Mouse (Mus musculus): ENCODE results near the gene Adamts6.

Adamts6 gene

GRCm38 (mm10) chr13:104516766-104517364, 229.2 kb downstream of the Adamts6 start:
- DNase-seq (ENCODE audit: low spot score), result no peak

DNA sequence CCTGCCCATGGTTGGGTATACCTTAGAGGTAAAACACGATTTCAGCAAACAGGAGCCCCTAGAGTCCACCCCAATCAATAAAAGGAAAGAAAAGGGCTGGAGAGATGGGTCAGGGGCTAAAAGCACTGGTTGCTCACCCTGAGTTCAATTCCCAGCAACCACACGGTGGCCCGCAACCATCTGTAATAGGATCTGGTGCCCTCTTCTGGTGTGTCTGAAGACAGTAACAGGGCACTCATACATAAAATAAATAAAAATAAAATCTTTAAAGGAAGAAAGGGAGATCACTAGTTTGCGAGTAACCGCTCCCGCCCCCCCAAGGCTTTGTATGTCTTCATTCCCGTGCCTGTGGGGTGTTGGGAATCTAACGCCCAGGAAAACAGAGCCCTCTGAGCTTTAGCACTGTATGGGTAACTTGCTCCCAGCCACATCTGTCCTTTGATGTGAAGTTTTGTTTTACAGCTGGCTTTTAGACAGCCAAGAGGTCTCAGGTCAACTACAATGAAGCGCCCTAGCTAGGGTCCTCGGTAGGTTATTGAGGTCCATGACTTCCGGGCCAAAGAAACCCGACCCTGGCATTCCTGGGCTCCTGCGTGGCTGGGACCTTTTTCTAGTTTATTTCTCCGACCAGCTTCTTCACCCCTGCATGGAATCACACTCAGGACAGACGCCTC, 230.1 kb downstream of the Adamts6 start:
- DNase-seq (ENCODE audit: low spot score), result peak; percentile 20

DNA sequence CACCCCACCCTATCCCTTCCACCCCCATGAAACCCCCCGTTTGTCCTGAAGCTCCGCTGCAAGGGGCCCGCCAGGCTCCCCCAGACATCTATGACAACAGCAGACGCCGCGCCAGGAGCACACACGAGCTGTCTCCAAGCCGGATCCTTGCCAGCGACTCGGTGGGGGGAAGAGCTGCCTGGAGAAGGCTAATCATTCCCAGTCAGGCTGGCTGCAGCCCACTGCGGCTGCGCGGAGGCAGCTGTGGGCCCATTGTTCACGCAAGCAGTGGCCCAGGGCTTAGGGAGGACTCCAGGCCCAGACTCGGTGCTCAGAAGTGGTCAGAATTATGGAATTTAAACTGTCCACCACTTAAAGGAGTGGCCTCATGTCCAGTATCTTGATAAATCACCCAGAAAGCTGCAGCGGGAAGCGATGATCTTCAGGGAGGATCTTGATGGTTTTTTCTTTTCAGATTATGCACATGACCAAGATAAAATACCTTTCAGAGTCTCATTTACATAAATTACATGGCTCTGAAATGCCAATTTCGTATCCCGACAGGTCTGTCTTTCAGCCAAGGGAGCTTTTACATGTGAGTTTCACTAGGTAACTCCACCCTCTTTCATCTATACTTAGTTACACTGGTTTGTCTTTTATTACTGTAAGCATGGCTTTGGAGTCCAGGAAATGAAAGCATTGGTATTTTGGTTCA, 230.8 kb downstream of the Adamts6 start:
- peak; percentile 67 for DNase-seq (ENCODE audit: low spot score)

DNA sequence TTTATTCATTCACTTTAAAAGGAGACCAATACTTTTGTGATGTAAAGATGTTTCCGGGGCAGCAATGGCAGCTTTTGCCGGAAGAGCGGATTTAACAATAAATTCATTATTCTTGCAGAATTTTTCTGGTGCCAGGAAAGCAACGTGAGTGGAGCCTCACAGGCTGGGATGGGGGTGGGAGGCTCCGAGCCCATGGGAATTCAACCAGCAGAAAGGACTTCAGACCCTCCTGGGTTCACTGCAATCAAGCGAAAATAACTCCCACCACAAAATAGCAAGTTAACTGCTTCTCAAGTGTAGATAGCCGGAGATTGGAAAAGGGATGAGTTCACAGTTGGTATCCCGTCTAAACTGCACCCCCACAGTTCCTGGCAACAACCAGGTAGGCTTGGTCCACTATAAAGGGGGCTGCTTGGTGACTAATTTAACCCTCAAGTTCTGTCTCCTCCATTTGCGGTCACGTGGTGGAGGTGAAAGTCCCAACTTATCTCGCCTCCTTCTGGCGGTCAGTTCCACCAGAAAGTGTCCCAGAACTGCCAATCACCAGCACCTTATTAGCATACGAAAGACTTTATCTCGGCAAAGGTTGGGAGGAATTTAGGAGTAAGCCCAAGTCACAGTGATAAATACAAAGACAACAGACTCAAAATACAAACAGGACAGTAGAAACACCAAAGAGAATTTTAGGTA, 231.5 kb downstream of the Adamts6 start:
- DNase-seq (ENCODE audit: low spot score), result no peak

GRCm38 (mm10) chr13:104519981-104520380, 232.3 kb downstream of the Adamts6 start:
- DNase-seq (ENCODE audit: low spot score), result no peak

DNA sequence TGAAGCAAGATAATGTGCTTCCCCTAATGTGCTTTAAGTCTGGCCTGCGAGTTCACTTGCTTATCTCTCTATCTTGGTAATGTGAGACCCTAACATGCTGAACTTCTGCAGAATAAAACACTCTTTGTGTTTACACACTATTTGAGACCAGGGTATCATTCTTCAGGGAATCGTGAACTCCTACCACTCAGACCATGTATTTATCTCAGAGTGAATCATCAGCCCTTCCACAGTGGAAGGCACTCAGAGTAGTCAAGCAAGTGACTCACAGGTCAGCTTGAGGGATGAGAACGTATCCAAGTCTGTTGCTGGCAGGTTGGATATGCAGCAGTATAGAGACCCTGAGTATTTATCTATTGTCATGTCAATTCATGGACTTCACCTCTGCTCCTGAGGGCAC, 232.8 kb downstream of the Adamts6 start:
- no peak for DNase-seq (ENCODE audit: low spot score)

DNA sequence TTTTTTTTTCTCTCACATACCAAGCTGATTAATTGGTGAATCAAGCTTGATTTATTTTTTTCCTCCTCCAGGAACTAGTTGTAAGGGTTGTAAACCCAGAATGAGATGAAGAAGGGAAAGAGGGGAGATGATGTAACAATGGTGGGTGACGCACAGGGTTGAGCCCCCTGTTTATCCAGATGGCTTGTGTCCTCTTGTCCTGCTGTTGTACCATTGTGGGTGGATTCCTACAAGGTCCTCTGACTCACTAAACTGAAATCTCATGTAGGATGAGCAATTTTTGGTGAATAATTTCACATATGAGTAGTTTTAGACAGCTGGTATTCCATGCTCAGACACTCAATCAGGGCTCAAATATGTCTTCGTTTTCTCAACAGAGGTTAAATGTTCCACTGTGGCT, 233.9 kb downstream of the Adamts6 start:
- no peak for DNase-seq (ENCODE audit: low spot score)

GRCm38 (mm10) chr13:104525656-104526055, 238.0 kb downstream of the Adamts6 start:
- DNase-seq (ENCODE audit: low spot score), result no peak

DNA sequence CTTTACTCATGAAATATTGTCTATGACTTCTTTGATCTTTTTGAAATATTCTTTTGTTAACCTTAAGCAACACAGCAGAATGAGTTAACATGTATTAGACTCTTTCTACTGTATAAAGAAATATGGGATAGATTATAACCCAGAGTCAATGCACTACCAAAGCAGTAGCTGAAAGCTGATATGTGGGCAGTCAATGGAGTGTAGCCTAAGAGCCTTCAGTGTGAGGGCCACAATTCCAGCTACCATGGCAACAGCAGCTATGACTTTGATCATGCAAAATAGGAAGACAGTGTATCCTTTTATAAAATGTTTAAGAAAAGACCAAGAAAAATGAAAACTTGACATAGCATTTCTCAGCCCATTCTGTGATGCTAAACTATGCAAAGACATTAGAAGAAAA, 241.6 kb downstream of the Adamts6 start:
- DNase-seq (ENCODE audit: low spot score), result no peak

DNA sequence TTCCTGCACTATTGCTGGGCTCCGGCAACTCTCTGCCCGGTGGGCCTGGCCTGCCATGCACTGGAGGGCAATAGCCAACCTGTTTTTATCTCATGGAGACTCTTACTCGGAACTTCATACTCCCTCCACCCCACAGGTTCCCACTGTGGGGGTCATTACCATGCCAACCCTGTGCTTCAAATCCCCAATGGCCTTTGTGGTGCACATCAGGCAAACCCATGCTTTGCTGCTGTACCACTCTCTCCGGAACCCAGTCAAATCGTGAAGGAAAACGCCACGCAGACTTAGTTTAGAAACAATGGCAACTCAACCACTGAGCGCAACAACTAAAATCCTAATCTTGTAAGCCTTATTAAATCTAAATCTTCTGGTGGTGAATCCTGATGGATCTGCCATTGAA, 244.2 kb downstream of the Adamts6 start:
- DNase-seq (ENCODE audit: low spot score), result no peak

- no peak for DNase-seq (ENCODE audit: low spot score)
Measured at GRCm38 (mm10) chr13:104532723-104533122, 245.1 kb downstream of the Adamts6 start.

DNA sequence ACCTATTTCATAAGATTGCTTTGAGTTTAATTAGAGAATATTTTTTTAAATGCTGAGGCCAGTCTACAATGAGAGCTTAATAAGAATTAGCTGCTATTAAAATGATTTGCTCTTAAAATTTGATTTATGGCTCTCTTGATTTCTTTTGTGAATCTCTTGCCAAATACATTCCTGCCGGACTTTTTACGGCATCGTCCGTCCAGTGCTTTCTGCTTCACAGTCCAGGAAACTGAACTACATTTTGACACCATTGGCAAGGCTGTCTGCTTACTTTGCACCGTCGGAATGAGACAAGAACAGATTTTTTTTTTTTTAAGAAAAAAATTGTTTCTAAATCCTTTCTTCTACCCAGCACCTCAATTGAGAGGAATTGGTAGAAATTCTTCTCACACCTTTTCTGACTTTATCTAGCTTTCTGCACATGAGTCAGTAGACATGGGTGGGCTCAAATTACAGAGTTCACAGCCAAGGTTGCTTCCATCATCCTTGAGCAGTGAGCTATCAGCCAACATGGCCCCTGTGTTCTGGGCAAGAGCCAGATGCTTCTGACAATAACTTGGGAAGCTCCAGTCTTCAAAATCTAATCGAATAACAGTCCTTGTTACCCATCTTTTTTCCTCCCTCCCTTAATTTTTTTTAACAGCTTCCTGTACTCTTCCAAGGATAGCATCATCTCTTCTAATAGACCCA, 246.3 kb downstream of the Adamts6 start:
- no peak for DNase-seq (ENCODE audit: low spot score)

DNA sequence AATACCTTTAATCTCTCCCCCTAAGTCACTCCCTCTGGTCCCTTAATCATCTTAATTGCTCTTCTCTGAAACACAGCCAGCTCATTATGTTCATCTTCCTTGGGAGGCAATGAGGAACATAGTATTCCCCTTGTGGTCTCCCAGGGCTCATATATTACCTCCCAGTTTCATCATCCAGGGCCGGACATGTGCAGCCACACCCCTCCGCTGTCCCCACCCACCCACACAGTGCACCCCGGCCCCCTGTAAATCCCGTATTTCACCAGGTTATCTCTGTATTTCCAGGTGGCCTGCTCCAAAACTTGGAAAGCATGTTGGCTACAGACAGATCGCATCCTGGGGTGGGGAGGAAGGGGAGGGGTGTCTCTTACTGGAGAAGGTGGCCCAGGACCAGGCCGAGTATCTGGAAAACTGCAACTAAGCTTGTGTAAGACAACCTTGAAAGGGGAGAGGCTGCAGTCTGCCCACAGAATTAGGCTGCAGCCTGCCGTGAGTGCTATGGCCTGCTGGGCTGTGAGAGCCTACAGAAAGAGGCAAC, 253.3 kb downstream of the Adamts6 start:
- DNase-seq (ENCODE audit: low spot score), result no peak

- no peak for DNase-seq (ENCODE audit: low spot score)
Measured at GRCm38 (mm10) chr13:104542123-104542758, 254.6 kb downstream of the Adamts6 start.

DNA sequence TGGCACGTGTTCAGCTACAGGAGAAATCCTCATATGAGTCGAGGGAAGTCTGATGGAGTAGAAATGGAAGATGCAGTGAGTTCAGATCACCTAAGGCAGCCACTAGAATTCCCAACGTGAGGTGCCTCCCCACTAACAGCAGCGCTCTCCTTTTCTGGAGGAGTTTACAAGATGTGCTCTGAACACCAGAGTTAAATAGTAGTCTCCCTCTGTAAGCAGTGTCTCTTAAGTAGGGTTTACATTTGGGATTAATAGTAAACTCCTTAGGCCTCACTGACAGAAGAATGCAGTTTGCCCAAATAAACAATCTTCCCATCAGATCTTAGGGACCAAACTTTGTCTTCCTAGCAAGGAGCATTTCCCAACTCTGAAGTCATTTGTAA, 255.1 kb downstream of the Adamts6 start:
- no peak for DNase-seq (ENCODE audit: low spot score)

Measured in ovary, postnatal 10 days (tissue).